Mouse (Mus musculus): ENCODE data around the gene Vpreb1. TPM values are rescaled to one million over a fixed set of nuclear protein-coding genes. Genes with fewer than 3 reads are reported as not detected.

The Vpreb1 gene
- total and polyA plus RNA-seq, 2 experiments from 2014 or later, result 0.44 TPM; not detected in 1

DNA sequence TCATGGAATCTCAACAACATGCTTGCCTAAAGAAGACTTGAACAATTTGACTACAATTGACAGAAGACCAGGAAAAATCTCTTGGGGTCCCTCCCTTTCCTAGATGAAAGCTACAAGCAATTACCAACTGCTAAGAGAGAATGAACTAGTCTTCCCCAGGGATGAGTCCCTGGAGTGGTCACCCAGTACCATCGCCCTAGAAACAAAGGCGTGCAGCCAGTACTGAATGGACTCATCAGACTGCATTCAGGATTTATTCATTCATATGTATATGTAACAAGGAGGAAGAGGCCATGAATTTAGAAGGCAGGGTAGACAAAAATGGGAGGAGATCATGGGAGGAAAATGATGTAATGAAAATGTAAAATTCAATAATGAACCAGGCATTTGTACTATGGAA lies 44.4 kb downstream of the Vpreb1 start:
- H3K4me3 ChIP-seq (ENCODE audit: low read depth, low read length), result no peak overlapping the region
- 90% methylated on average over 2 of the region's 2 CpGs for WGBS
- H3K27ac ChIP-seq (ENCODE audit: low read depth), result no peak overlapping the region

DNA sequence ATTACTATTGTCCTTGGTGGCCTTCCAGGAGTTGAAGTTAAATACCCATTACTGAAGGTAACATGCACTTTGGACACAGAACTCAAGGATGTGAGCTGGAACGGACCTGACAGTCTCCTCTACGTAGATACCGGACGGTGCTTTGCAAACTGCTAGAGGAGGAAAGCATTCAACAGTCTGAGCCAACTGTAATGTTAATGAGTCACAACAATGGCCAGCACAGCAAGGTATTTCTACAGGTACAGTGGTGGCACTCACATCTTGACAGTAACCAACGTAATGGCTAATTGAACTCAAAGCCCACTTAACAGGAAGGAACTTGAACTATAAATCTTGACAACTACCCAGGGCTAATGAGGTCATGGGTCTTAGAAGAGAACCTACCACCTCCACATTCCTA lies 45.2 kb downstream of the Vpreb1 start:
- no peak for TF ChIP-seq CTCF (IDR thresholded peaks at IDR 0.05; ENCODE audit: low read depth)
- no peak for TF ChIP-seq EP300 (IDR thresholded peaks at IDR 0.05; ENCODE audit: low read depth)
- Histone ChIP-seq H3K9ac (replicated peaks; ENCODE audit: low read depth, low read length) (no peak overlapping the region), H3K27me3 (ENCODE audit: control insufficient read depth, insufficient read depth, low read length) (no peaks in the 10 kb centered on the region), H3K4me1 (ENCODE audit: control insufficient read depth, insufficient read depth) (peaks cover 7% of the 10 kb centered on the region), H3K4me2 (ENCODE audit: low read depth, low read length) (no peak overlapping the region), H3K36me3 (replicated peaks; ENCODE audit: control insufficient read depth, insufficient read depth, low read length) (no peaks in the 10 kb centered on the region), H3K4me3 (ENCODE audit: low read depth, low read length) (no peak overlapping the region), H3K9me3 (replicated peaks; ENCODE audit: control insufficient read depth, low read length) (no peaks in the 10 kb centered on the region), H3K27ac (ENCODE audit: low read depth) (no peak overlapping the region)
- 38% methylated on average over 5 of the region's 5 CpGs for WGBS
- no peak for DNase-seq (ENCODE audit: low spot score)
- ATAC-seq (ENCODE audit: insufficient read depth, low read depth), result no peak

More for the DNA sequence above, 44.4 kb downstream of the Vpreb1 start:
- ATAC-seq (ENCODE audit: insufficient read depth, low read depth), result no peak
- no peak for DNase-seq (ENCODE audit: low spot score)
- TF ChIP-seq CTCF (IDR thresholded peaks at IDR 0.05; ENCODE audit: low read depth) (no peak), EP300 (IDR thresholded peaks at IDR 0.05; ENCODE audit: low read depth) (no peak)
- H3K9ac ChIP-seq (replicated peaks; ENCODE audit: low read depth, low read length), result no peak overlapping the region
- no peaks in the 10 kb centered on the region for H3K9me3 ChIP-seq (replicated peaks; ENCODE audit: control insufficient read depth, low read length)
- no peak overlapping the region for H3K4me2 ChIP-seq (ENCODE audit: low read depth, low read length)
- peaks cover 7% of the 10 kb centered on the region for H3K4me1 ChIP-seq (ENCODE audit: control insufficient read depth, insufficient read depth)
- no peaks in the 10 kb centered on the region for H3K27me3 ChIP-seq (ENCODE audit: control insufficient read depth, insufficient read depth, low read length)
- no peaks in the 10 kb centered on the region for H3K36me3 ChIP-seq (replicated peaks; ENCODE audit: control insufficient read depth, insufficient read depth, low read length)

Other genes starting within 250 kb of the Vpreb1 start
- gene Olfr19, start 194.4 kb downstream of the Vpreb1 start, total RNA-seq (2014; rRNA removed; ENCODE audit: low replicate concordance), result not detected in 2 replicates
- gene Olfr19, start 194.4 kb downstream of the Vpreb1 start, polyA plus RNA-seq (2015; fragmentation: Nextera tagmentation; extraction: Ambion mirVana), result not detected in 2 replicates
- 0.77 TPM in 1 of 2 replicates, not detected in the other for gene Spag6l, start 41.4 kb downstream of the Vpreb1 start, total RNA-seq (2014; rRNA removed; ENCODE audit: low replicate concordance)
- 0.11 and 0.34 TPM in 2 replicates for gene Spag6l, start 41.4 kb downstream of the Vpreb1 start, polyA plus RNA-seq (2015; fragmentation: Nextera tagmentation; extraction: Ambion mirVana)
- not detected in 2 replicates for gene Igll1, start 6.9 kb downstream of the Vpreb1 start, total RNA-seq (2014; rRNA removed; ENCODE audit: low replicate concordance)
- 0.14 TPM in 1 of 2 replicates, not detected in the other for gene Igll1, start 6.9 kb downstream of the Vpreb1 start, polyA plus RNA-seq (2015; fragmentation: Nextera tagmentation; extraction: Ambion mirVana)
- 63.8 and 68.9 TPM in 2 replicates for gene Top3b, start 107 bp downstream of the Vpreb1 start, total RNA-seq (2014; rRNA removed; ENCODE audit: low replicate concordance)
- gene Top3b, start 107 bp downstream of the Vpreb1 start, polyA plus RNA-seq (2015; fragmentation: Nextera tagmentation; extraction: Ambion mirVana), result 31.1 and 34.0 TPM in 2 replicates
- gene Ppm1f, start 25.6 kb upstream of the Vpreb1 start, total RNA-seq (2014; rRNA removed; ENCODE audit: low replicate concordance), result 26.6 and 40.4 TPM in 2 replicates
- 14.7 and 16.4 TPM in 2 replicates for gene Ppm1f, start 25.6 kb upstream of the Vpreb1 start, polyA plus RNA-seq (2015; fragmentation: Nextera tagmentation; extraction: Ambion mirVana)
- 146 and 184 TPM in 2 replicates for gene Mapk1, start 112.5 kb upstream of the Vpreb1 start, total RNA-seq (2014; rRNA removed; ENCODE audit: low replicate concordance)
- gene Mapk1, start 112.5 kb upstream of the Vpreb1 start, polyA plus RNA-seq (2015; fragmentation: Nextera tagmentation; extraction: Ambion mirVana), result 96.0 and 97.0 TPM in 2 replicates
- 2.5 and 3.5 TPM in 2 replicates for gene Ypel1, start 198.9 kb upstream of the Vpreb1 start, total RNA-seq (2014; rRNA removed; ENCODE audit: low replicate concordance)
- gene Ypel1, start 198.9 kb upstream of the Vpreb1 start, polyA plus RNA-seq (2015; fragmentation: Nextera tagmentation; extraction: Ambion mirVana), result 7.5 and 8.5 TPM in 2 replicates
- 59.9 and 69.0 TPM in 2 replicates for gene Ppil2, start 240.4 kb upstream of the Vpreb1 start, total RNA-seq (2014; rRNA removed; ENCODE audit: low replicate concordance)
- gene Ppil2, start 240.4 kb upstream of the Vpreb1 start, polyA plus RNA-seq (2015; fragmentation: Nextera tagmentation; extraction: Ambion mirVana), result 63.8 and 65.0 TPM in 2 replicates